Mouse (Mus musculus) midbrain, postnatal 0 days (tissue): ENCODE measurements at regions not wholly inside any gene's neighbourhood (a gene's known extent, or its start where the extent isn't known, plus 50 kb on each side); places are given as distances from the start of the nearest gene placed in this dataset.

Experiments
- ATAC-seq: fragments of 200-750 bp; cut with Nextera tagmentation; 2 replicates; pipeline ENCODE4 v1.8.0; 2017; ENCODE audit warnings: moderate number of reproducible peaks, mild to moderate bottlenecking, moderate TSS enrichment, moderate library complexity; ENCODE audit not compliant: low FRiP score
- DNase-seq: peaks from one replicate; pipeline ENCODE4 v3.0.0-alpha.2; 2015; ENCODE audit warnings: low spot score
- H3K27ac ChIP-seq: fragments of 300-500 bp; sonication (generic); 2 replicates; pipeline ENCODE4 v1.5.1; 2014; ENCODE audit warnings: low read depth, mild to moderate bottlenecking, low read length, mixed read lengths
- H3K27me3 ChIP-seq: fragments of 300-500 bp; sonication (generic); 2 replicates; pipeline ENCODE4 v1.6.1; 2014; ENCODE audit warnings: low read length, control low read depth, mixed read lengths; ENCODE audit not compliant: insufficient read depth
- H3K36me3 ChIP-seq: fragments of 300-500 bp; sonication (generic); 2 replicates; pipeline ENCODE4 v1.6.1; 2014; ENCODE audit warnings: low read length, control low read depth, mixed read lengths; ENCODE audit not compliant: insufficient read depth
- H3K4me1 ChIP-seq: fragments of 300-500 bp; sonication (generic); 2 replicates; pipeline ENCODE4 v1.6.1; 2014; ENCODE audit warnings: mild to moderate bottlenecking, control low read depth, antibody characterized with exemption, low read length, mixed read lengths; ENCODE audit not compliant: insufficient read depth
- H3K4me2 ChIP-seq: fragments of 300-500 bp; sonication (generic); 2 replicates; pipeline ENCODE4 v1.6.1; 2014; ENCODE audit warnings: low read depth, mild to moderate bottlenecking, low read length, mixed read lengths; ENCODE audit not compliant: poor library complexity, severe bottlenecking
- H3K4me3 ChIP-seq: fragments of 300-500 bp; sonication (generic); 2 replicates; pipeline ENCODE4 v1.5.1; 2014; ENCODE audit warnings: low read depth, mild to moderate bottlenecking, low read length, moderate library complexity
- H3K9ac ChIP-seq: fragments of 300-500 bp; sonication (generic); replicated peaks from 2 replicates; pipeline ENCODE4 v1.6.1; 2014; ENCODE audit warnings: mild to moderate bottlenecking, low read length, moderate library complexity, mixed read lengths; ENCODE audit not compliant: poor library complexity, severe bottlenecking
- H3K9me3 ChIP-seq: fragments of 300-500 bp; sonication (generic); 2 replicates; pipeline ENCODE4 v1.6.1; 2016; ENCODE audit warnings: low read length, control low read depth
- CTCF ChIP-seq: IDR thresholded peaks from 2 replicates; pipeline ENCODE4 v1.5.1; 2016; ENCODE audit warnings: antibody characterized with exemption, mild to moderate bottlenecking
- WGBS: fragments of 180-500 bp; shearing (Covaris S2); extraction: QIAGEN DNeasy Blood & Tissue Kit; methylation state at CpG from one replicate; pipeline ENCODE4 v1.1.7; 2014; 5-methylcytosine and 5-hydroxymethylcytosine counted together

DNA sequence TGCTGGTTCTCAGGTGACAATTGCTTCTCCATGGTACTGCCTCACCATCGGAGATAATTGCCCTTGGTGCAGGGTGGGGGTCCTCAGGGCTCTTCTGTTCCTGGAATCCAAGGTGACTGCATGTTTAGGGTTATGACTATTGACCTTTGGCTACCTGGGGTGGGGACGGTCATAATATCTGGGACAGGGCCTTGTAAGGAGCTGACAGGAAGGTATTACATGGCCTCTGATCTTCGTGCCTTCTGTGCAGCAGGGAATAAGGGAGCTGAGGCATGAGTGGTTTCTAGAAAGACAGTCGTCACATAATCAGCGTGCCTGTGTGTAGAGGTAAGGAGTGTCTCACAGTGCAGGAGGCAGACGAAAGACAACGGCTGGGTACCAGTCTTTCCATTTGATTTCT is 407.5 kb upstream of the Prickle1 start:
- H3K27ac ChIP-seq, result no peak overlapping the region
- ATAC-seq, result no peak
- 73% methylated on average over 7 of the region's 7 CpGs for WGBS

DNA sequence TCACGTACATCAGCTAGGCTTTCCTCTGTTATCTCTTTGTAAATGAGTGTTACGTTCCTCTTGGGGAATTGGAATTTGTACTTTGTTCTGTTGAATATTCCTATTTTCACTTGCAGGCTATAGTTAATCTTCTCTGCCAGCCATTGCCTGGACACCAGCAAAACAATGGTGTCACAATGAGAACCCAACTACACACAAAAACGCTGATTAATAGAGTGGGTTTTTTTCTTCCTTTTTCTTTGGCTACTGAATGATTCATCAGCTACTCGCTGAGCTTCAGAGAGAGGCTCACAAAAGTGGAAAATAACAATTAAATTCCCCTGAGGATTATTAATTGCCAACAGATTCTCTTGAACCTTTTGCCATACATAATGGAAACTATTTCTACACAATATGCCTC is 398.9 kb upstream of the Prickle1 start:
- H3K4me2 ChIP-seq, result no peak overlapping the region
- WGBS, result 31% methylated on average over 4 of the region's 4 CpGs
- TF ChIP-seq CTCF, result no peak
- H3K9me3 ChIP-seq, result no peaks in the 10 kb centered on the region
- ATAC-seq, result no peak
- no peak overlapping the region for H3K27ac ChIP-seq
- H3K36me3 ChIP-seq, result no peaks in the 10 kb centered on the region
- H3K9ac ChIP-seq, result no peak overlapping the region
- no peak for DNase-seq
- no peaks in the 10 kb centered on the region for H3K27me3 ChIP-seq
- H3K4me1 ChIP-seq, result no peaks in the 10 kb centered on the region
- no peak overlapping the region for H3K4me3 ChIP-seq

More for the DNA sequence above, 407.5 kb upstream of the Prickle1 start:
- H3K4me3 ChIP-seq, result no peak overlapping the region
- H3K4me1 ChIP-seq, result no peaks in the 10 kb centered on the region
- no peak for DNase-seq
- no peak overlapping the region for H3K4me2 ChIP-seq
- no peaks in the 10 kb centered on the region for H3K27me3 ChIP-seq
- no peaks in the 10 kb centered on the region for H3K36me3 ChIP-seq
- no peak overlapping the region for H3K9ac ChIP-seq
- H3K9me3 ChIP-seq, result no peaks in the 10 kb centered on the region
- TF ChIP-seq CTCF, result no peak

DNA sequence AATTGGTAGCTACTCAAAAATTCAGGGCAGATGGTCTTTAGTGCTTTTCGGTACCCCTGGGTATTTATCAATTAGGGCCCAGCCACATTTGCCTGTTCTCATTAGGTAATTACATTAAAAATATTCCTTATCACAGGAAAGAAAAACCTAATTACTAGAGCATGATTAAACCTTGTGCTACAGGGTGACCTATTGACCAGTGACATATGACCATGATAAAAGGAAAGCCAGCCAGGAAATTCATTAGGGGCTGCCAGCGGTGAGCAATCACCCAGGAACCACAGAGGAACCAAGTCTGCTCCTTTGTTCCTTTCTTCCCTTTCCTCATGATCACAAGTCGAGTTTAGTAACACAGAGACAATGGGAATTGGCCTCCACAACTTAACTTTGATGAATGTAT is 394.4 kb upstream of the Prickle1 start:
- Histone ChIP-seq H3K9ac (no peak overlapping the region), H3K4me2 (no peak overlapping the region), H3K4me1 (no peaks in the 10 kb centered on the region), H3K36me3 (no peaks in the 10 kb centered on the region), H3K9me3 (no peaks in the 10 kb centered on the region), H3K27me3 (no peaks in the 10 kb centered on the region), H3K4me3 (no peak overlapping the region), H3K27ac (no peak overlapping the region)
- DNase-seq, result no peak
- 44% methylated on average over 3 of the region's 3 CpGs for WGBS
- no peak for TF ChIP-seq CTCF
- ATAC-seq, result no peak

DNA sequence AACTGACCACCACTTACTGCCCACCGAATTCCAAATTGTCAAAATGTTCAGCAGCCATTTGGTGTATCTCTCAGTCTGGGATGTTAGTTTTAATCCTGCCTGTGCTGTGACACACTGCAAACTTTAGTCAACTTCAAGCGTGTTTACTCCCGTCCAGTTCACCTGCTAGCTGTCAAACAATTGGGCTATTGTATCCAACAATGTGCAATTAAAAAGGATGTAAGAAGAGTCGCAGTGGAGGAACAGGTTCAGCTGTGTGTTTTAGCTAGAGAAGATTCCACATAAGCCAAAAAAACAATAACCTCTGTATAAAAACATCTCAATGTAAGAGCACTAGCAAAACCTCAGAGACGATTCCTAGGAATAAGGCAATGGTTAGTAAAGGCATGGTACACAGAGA is 392.7 kb upstream of the Prickle1 start:
- Histone ChIP-seq H3K27ac (no peak overlapping the region), H3K36me3 (no peaks in the 10 kb centered on the region), H3K9me3 (no peaks in the 10 kb centered on the region), H3K9ac (no peak overlapping the region), H3K4me1 (no peaks in the 10 kb centered on the region), H3K4me3 (no peak overlapping the region), H3K27me3 (no peaks in the 10 kb centered on the region), H3K4me2 (no peak overlapping the region)
- no peak for ATAC-seq
- TF ChIP-seq CTCF, result no peak
- WGBS, result 78% methylated on average over 5 of the region's 5 CpGs
- no peak for DNase-seq

DNA sequence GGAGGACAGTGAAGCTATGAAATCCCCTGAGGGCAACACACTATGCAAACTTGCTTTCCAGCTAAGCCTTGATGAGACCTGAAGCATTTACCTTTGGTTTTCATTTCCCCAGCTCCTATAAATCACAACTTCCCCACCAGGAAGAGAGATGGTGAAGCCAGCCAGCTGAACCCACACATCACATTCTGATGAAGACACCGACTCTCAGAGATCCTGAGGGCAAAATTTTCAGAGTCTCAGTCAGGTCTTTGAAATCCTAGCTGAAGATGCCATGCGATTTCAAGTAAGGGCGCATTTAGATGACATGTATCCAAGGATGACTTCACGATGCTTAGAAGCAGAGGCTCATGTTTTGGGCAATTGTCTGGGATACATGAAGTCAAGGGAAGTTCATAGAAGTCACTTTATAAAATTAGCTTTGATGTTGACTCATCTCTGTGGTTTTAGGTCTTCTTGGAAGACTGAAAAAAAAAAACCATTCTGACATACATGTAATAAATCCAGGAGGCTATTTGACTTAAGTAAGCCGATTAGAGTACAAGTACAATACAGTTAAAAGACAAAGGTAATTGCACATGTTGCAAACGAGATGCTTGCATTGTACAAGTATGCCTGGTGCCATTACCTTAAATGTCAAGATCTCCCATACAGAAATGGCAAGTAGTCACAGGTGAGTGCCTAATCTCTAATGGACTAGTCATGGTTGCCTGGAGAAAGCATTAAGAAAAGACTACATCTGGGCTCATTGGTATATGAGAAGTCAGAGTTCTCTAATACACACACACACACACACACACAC is 391.1 kb upstream of the Prickle1 start:
- Histone ChIP-seq H3K36me3 (no peaks in the 10 kb centered on the region), H3K9me3 (no peaks in the 10 kb centered on the region), H3K4me1 (no peaks in the 10 kb centered on the region), H3K4me2 (no peak overlapping the region), H3K27me3 (no peaks in the 10 kb centered on the region), H3K9ac (no peak overlapping the region), H3K4me3 (no peak overlapping the region), H3K27ac (no peak overlapping the region)
- no peak for TF ChIP-seq CTCF
- no peak for DNase-seq
- ATAC-seq, result no peak
- WGBS, result 89% methylated on average over 6 of the region's 6 CpGs

DNA sequence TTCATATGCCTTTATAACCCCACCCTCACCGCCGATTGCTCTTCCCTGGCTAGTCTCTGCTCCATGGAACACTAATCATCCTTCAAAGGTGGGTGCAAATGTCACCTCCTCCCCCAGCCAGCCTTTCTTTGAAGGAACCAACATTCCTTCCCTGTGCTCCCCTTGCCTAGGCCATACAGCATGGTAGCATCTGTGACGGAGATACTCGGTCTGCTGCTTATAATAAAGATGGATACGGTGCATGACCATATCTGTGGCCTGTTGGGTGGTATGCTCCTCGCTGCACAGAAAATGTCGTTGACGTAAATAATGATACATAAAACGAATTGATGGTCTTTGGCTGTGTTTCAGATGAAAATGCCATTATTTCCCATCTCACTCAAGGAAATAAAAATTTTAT is 386.4 kb upstream of the Prickle1 start:
- Histone ChIP-seq H3K27ac (no peak overlapping the region), H3K9ac (no peak overlapping the region), H3K36me3 (no peaks in the 10 kb centered on the region), H3K4me1 (no peaks in the 10 kb centered on the region), H3K9me3 (no peaks in the 10 kb centered on the region), H3K4me2 (no peak overlapping the region), H3K27me3 (no peaks in the 10 kb centered on the region), H3K4me3 (no peak overlapping the region)
- TF ChIP-seq CTCF, result no peak
- 95% methylated on average over 9 of the region's 9 CpGs for WGBS
- no peak for DNase-seq
- ATAC-seq, result no peak
